Mouse (Mus musculus) embryonic facial prominence, embryonic 14.5 days (tissue): ENCODE results near the gene Wdr95. TPM values are rescaled to one million over a fixed set of nuclear protein-coding genes. Genes with fewer than 3 reads are reported as not detected.

Source experiments
- ATAC-seq: fragments of 200-750 bp; cut with Nextera tagmentation; 2 replicates; pipeline ENCODE4 v1.8.0; 2017; ENCODE audit warnings: low read depth, moderate number of reproducible peaks, moderate TSS enrichment
- DNase-seq: peaks from one replicate; pipeline ENCODE4 v3.0.0-alpha.2; 2015; ENCODE audit warnings: low spot score
- H3K27ac ChIP-seq: fragments of 300-500 bp; sonication (generic); replicated peaks from 2 replicates; pipeline ENCODE4 v1.5.1; 2014; ENCODE audit warnings: low read depth, mild to moderate bottlenecking, low read length, moderate library complexity
- H3K27me3 ChIP-seq: fragments of 300-500 bp; sonication (generic); replicated peaks from 2 replicates; pipeline ENCODE4 v1.6.1; 2014; ENCODE audit warnings: low read length; ENCODE audit not compliant: control insufficient read depth, insufficient read depth
- H3K36me3 ChIP-seq: fragments of 300-500 bp; sonication (generic); 2 replicates; pipeline ENCODE4 v1.6.1; 2014; ENCODE audit warnings: low read length, mixed read lengths; ENCODE audit not compliant: control insufficient read depth, insufficient read depth
- H3K4me1 ChIP-seq: fragments of 300-500 bp; sonication (generic); 2 replicates; pipeline ENCODE4 v1.6.1; 2014; ENCODE audit warnings: antibody characterized with exemption, low read length; ENCODE audit not compliant: control insufficient read depth, insufficient read depth
- H3K4me2 ChIP-seq: fragments of 300-500 bp; sonication (generic); 2 replicates; pipeline ENCODE4 v1.6.1; 2014; ENCODE audit warnings: low read depth, mild to moderate bottlenecking, low read length, moderate library complexity, mixed read lengths
- H3K4me3 ChIP-seq: fragments of 300-500 bp; sonication (generic); 2 replicates; pipeline ENCODE4 v1.5.1; 2014; ENCODE audit warnings: low read depth, mild to moderate bottlenecking, low read length
- H3K9ac ChIP-seq: fragments of 300-500 bp; sonication (generic); 2 replicates; pipeline ENCODE4 v1.6.1; 2014; ENCODE audit warnings: low read depth, mild to moderate bottlenecking, low read length, moderate library complexity, mixed read lengths
- H3K9me3 ChIP-seq: fragments of 300-500 bp; sonication (generic); 2 replicates; pipeline ENCODE4 v1.6.1; 2016; ENCODE audit warnings: low read length; ENCODE audit not compliant: control insufficient read depth
- WGBS: fragments of 180-500 bp; shearing (Covaris S2); extraction: QIAGEN DNeasy Blood & Tissue Kit; methylation state at CpG from one replicate; pipeline ENCODE4 v1.1.7; 2014; 5-methylcytosine and 5-hydroxymethylcytosine counted together
- polyA plus RNA-seq: library from polyadenylated mRNA; unstranded; fragments of >200 nt; fragmentation: Nextera tagmentation; extraction: Ambion mirVana; gene quantifications from 2 replicates; pipeline ENCODE4 v1.2.1, GENCODE M21; 2014

Wdr95 gene
- polyA plus RNA-seq, 1 experiment from 2014 or later, result 0.72 TPM

- ATAC-seq, result no peak
- no peak for DNase-seq
- Histone ChIP-seq H3K4me2 (no peak overlapping the region), H3K4me1 (no peaks in the 10 kb centered on the region), H3K9me3 (no peaks in the 10 kb centered on the region), H3K4me3 (no peak overlapping the region), H3K27ac (no peak overlapping the region), H3K36me3 (no peaks in the 10 kb centered on the region), H3K27me3 (no peaks in the 10 kb centered on the region), H3K9ac (no peak overlapping the region)
- WGBS, result 46% methylated on average over 6 of the region's 6 CpGs
Observed at GRCm38 (mm10) chr5:149495655-149496054, 32.8 kb upstream of the Wdr95 start.

GRCm38 (mm10) chr5:149496401-149497066 lies 31.9 kb upstream of the Wdr95 start:
- Histone ChIP-seq H3K27me3 (no peaks in the 10 kb centered on the region), H3K9ac (no peak overlapping the region), H3K4me2 (no peak overlapping the region), H3K4me1 (no peaks in the 10 kb centered on the region), H3K36me3 (no peaks in the 10 kb centered on the region), H3K4me3 (no peak overlapping the region), H3K27ac (no peak overlapping the region), H3K9me3 (no peaks in the 10 kb centered on the region)
- ATAC-seq (no peak), DNase-seq (no peak)
- 64% methylated on average over 12 of the region's 12 CpGs for WGBS

DNA sequence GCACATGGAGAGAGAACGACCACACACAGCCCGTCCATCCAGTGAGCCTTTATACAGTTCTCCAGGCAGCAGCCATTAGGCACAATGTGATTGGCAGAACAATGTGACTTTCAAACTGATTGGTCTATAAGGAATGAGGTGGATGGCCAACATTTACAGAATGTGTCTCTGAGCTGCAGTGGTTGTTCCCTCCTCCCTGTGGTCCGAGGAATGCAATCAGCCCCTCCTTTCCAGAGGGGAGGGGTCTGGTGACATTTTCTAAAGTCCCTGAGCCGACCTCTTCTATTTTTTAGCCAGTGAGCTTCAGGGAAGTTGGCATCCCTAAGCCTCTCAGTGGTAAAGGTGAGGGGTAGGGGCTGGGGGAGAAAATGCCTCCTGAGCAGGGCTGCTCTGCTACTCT lies 28.5 kb upstream of the Wdr95 start:
- Histone ChIP-seq H3K4me2 (no peak overlapping the region), H3K36me3 (no peaks in the 10 kb centered on the region), H3K9ac (no peak overlapping the region), H3K4me3 (no peak overlapping the region), H3K27ac (no peak overlapping the region), H3K27me3 (no peaks in the 10 kb centered on the region), H3K4me1 (no peaks in the 10 kb centered on the region), H3K9me3 (no peaks in the 10 kb centered on the region)
- ATAC-seq, result no peak
- DNase-seq, result no peak
- 43% methylated on average over 4 of the region's 4 CpGs for WGBS

DNA sequence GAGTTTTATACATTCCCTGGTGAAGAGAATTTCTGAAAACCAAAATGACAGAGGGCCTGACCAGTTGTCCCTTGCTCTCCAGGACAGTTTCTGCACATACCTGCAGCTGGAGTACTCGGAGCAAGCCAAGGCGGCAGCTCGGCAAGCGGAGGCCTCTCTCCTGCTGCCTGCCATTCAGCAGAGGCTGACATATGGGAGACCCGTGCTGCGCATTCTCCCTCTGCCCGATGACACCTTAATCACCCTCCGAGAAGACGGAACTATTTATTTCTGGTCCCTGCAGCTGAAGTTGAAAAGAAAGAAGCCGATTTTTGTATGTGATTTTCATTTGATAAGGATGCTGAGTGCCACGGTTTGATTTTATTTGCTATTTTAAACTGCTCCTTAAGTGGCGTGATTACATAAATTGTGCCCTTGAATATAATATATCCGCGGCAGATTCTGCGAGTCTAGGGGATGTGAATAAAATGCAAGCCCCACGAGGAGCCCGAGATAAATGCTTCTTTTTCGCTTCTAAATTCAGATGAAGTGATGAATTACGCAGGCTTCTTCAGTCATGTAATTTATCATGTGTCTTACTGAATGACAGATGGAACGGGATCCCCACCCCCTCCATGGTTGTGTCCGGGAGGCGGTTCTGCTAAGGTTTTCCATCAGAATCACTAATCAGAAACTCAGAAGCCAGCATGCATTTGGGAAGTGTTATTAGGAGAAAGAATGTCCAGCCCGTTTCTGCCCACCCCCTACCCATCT lies 24.9 kb upstream of the Wdr95 start:
- Histone ChIP-seq H3K9ac (no peak overlapping the region), H3K27ac (no peak overlapping the region), H3K4me1 (no peaks in the 10 kb centered on the region), H3K9me3 (no peaks in the 10 kb centered on the region), H3K27me3 (no peaks in the 10 kb centered on the region), H3K4me3 (no peak overlapping the region), H3K4me2 (no peak overlapping the region), H3K36me3 (no peaks in the 10 kb centered on the region)
- ATAC-seq (no peak), DNase-seq (no peak)
- 65% methylated on average over 23 of the region's 23 CpGs for WGBS

GRCm38 (mm10) chr5:149504985-149505384 lies 23.5 kb upstream of the Wdr95 start:
- Histone ChIP-seq H3K27ac (no peak overlapping the region), H3K9me3 (no peaks in the 10 kb centered on the region), H3K4me1 (no peaks in the 10 kb centered on the region), H3K27me3 (no peaks in the 10 kb centered on the region), H3K9ac (no peak overlapping the region), H3K36me3 (no peaks in the 10 kb centered on the region), H3K4me3 (no peak overlapping the region), H3K4me2 (no peak overlapping the region)
- 84% methylated on average over 8 of the region's 8 CpGs for WGBS
- DNase-seq (no peak), ATAC-seq (no peak)

DNA sequence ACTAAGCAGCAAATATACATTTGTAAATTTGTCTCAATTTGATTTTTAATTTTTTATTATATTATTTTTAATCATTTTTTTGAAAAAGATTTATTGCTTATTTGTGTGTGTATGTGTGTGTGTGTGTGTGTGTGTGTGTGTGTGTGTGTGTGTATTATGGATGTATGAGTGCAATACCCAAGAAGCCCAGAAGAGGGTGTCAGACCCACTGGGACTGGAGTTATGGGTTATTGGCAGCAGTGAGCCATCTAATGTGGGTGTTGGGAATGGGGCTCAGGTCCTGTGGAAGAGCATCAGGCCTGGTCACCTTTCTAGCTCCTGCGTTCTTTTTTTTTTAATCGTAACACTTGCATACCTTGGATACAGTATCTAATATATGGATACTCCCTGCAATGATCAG lies 22.4 kb upstream of the Wdr95 start:
- Histone ChIP-seq H3K27me3 (no peaks in the 10 kb centered on the region), H3K9me3 (no peaks in the 10 kb centered on the region), H3K9ac (no peak overlapping the region), H3K4me1 (0 out of 2 replicates have a peak, but pooled peaks cover 3% of the 10 kb centered on the region), H3K27ac (no peak overlapping the region), H3K36me3 (no peaks in the 10 kb centered on the region), H3K4me2 (no peak overlapping the region), H3K4me3 (no peak overlapping the region)
- WGBS, result 95% methylated on average over 2 of the region's 2 CpGs
- ATAC-seq (no peak), DNase-seq (no peak)

DNA sequence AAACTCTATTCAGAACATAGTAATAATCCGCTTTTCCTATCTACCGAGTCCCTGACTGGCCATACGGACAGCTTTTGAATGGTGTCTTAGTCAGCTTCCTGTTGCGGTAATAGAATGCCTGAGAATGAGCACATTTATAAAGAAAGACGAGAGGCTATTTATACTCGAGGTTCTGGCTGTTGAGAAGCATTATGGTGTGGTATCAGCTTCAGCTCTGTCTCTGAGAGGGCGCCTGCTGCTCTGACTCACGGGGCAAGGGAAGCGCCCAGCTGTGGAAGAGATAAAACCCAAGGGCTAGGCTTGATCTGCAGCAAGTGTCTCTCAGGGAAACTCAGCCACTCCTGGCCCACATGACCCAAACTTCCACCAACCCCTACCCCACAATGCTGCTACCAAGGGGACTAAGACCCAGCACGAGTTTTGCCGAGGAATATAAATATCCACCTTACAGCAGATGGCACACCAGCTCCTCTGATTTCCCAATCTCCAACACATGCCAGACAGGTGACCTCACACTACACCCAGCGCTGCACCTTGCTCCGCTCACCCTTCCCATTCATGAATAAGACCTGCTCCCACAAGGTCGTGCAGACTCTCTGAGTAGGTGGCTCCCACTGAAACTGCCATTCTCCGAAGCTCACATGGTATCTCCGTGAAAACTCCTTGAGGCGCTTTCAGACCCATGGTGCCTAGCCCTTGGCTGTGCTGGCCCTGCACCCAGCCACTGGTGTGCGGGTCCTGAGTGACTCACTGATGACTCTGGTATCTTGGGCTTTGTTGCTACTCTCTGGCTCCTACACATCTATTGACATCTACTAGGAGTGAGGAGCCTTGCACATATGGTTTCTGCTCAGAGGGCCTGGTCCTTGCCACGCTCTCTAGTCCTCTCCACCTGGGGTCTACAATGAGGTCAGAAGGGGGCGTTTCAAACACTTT lies 20.1 kb upstream of the Wdr95 start:
- DNase-seq (no peak), ATAC-seq (no peak)
- no peaks in the 10 kb centered on the region for H3K36me3 ChIP-seq
- H3K9ac ChIP-seq, result no peak overlapping the region
- peaks cover 4% of the 10 kb centered on the region for H3K4me1 ChIP-seq
- no peaks in the 10 kb centered on the region for H3K9me3 ChIP-seq
- no peaks in the 10 kb centered on the region for H3K27me3 ChIP-seq
- 83% methylated on average over 20 of the region's 20 CpGs for WGBS
- no peak overlapping the region for H3K4me3 ChIP-seq
- H3K4me2 ChIP-seq, result no peak overlapping the region
- H3K27ac ChIP-seq, result no peak overlapping the region

GRCm38 (mm10) chr5:149510323-149510722 lies 18.2 kb upstream of the Wdr95 start:
- no peak overlapping the region for H3K4me3 ChIP-seq
- 79% methylated on average over 13 of the region's 13 CpGs for WGBS

More at GRCm38 (mm10) chr5:149510323-149510722, 18.2 kb upstream of the Wdr95 start:
- no peaks in the 10 kb centered on the region for H3K36me3 ChIP-seq
- no peak for DNase-seq
- H3K4me1 ChIP-seq, result peaks cover 19% of the 10 kb centered on the region
- H3K9ac ChIP-seq, result no peak overlapping the region
- H3K9me3 ChIP-seq, result no peaks in the 10 kb centered on the region
- no peaks in the 10 kb centered on the region for H3K27me3 ChIP-seq
- H3K27ac ChIP-seq, result no peak overlapping the region
- no peak overlapping the region for H3K4me2 ChIP-seq
- ATAC-seq, result no peak
